Mouse (Mus musculus): ENCODE results near the gene Ugt1a1. TPM values are rescaled to one million over a fixed set of nuclear protein-coding genes. Genes with fewer than 3 reads are reported as not detected.

The Ugt1a1 gene
- polyA plus RNA-seq, 1 experiment from 2014 or later: 0.98 TPM

DNA sequence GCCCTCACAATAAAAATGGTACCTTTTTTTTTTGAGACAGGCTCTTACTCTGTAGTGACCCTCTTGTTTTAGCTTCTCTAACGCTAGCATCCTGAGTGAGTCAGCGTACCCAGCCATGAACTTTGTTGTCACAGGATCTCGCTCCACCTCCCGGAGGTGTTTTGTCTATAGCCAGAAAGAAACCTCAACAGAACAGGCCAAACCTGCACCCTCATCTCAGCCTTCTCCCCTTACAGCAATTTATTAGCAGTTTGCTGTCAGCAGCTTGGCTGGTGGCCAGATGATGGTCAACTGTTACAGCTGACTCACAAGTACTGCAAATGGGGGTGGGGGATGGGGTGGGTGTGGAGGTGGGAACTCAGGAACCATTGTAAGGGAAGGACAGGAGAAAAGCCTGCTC lies 50.5 kb downstream of the Ugt1a1 start:
- CTCF ChIA-PET: interaction anchor here (1.4 to 6.8 kb wide), 2 partner anchors 15 to 72 kb away, joined by 3 to 93 read pairs; partner anchors contain the start of genes Hjurp and Trpm8
- peak; percentile 99 for DNase-seq (ENCODE audit: low read depth, low spot score)
- peak; percentile 58 for ATAC-seq

DNA sequence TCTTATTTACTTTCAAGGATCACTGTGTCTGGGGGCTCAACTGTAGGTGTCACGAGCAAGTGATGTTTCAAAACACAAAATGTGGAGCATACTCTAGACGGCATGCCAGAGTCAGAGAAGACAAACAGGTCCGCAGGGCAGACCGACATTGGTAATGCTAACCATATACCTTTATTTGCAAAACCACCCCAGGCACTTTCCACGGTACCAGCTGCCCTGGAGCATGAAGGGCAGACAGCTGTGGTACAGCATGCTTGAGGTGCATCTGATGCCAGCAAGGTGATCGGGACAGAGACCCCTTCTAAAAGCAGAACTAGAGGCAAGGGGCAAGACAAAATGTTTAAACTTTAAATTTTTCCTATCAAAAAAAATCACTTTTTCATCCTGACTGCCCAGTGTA lies 51.2 kb downstream of the Ugt1a1 start:
- CTCF ChIA-PET: interaction anchor here (1.1 to 6.8 kb wide), 6 partner anchors 9 to 72 kb away, joined by 3 to 93 read pairs (median 3); partner anchors contain the start of genes Hjurp and Trpm8
- ATAC-seq (peak; percentile 1), DNase-seq (ENCODE audit: low read depth, low spot score) (no peak)
- H3K27me3 ChIP-seq: no peaks in the 10 kb centered on the region
- in situ Hi-C loops (cut with MboI; ENCODE audit: low pct_unique_long_range_greater_than_20kb): no loop called here
- no peak for TF ChIP-seq CTCF (IDR thresholded peaks at IDR 0.05)
- POLR2A ChIA-PET: interaction anchor here (1.1 to 1.2 kb wide), 2 partner anchors 12 to 14 kb away, joined by 3 to 7 read pairs; no protein-coding TSS in a partner anchor

More for the DNA sequence above, 50.5 kb downstream of the Ugt1a1 start:
- in situ Hi-C loops (cut with MboI; ENCODE audit: low pct_unique_long_range_greater_than_20kb): no loop called here
- no peaks in the 10 kb centered on the region for H3K27me3 ChIP-seq
- POLR2A ChIA-PET: interaction anchor here (0.6 to 1.2 kb wide), 3 partner anchors 13 to 954 kb away, joined by 3 to 7 read pairs (median 4); no protein-coding TSS in a partner anchor
- TF ChIP-seq CTCF (IDR thresholded peaks at IDR 0.05): no peak

DNA sequence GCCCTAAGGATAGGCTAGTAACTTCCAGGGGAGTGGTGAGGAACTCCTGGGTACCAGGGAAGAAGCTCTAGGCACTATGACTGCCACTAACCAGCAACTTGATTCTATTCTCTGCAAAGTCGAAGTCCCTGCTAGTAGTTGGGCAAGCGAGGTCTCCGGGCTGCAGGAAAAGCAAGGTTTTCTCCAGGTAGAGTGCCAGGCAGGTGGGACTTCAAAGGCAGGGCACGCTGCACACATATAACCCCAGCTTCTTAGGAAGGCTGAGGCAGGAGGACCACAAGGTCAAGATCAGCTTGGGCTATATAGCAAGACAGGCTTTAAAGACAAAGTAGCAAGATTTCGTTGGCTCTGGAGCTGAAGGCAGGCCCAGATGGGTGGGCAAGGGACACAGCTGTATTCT lies 52.0 kb downstream of the Ugt1a1 start:
- no peaks in the 10 kb centered on the region for H3K27me3 ChIP-seq
- ChIA-PET POLR2A (interaction anchor here (0.7 to 1.1 kb wide), 2 partner anchors 13 to 1654 kb away, joined by 3 read pairs; no protein-coding TSS in a partner anchor), CTCF (interaction anchor here (1.1 to 6.8 kb wide), 5 partner anchors 8 to 33 kb away, joined by 3 to 93 read pairs (median 3); partner anchors contain the start of genes Hjurp and Trpm8)
- ATAC-seq (no peak), DNase-seq (ENCODE audit: low read depth, low spot score) (no peak)
- no peak for TF ChIP-seq CTCF (IDR thresholded peaks at IDR 0.05)
- in situ Hi-C loops (cut with MboI; ENCODE audit: low pct_unique_long_range_greater_than_20kb): no loop called here

DNA sequence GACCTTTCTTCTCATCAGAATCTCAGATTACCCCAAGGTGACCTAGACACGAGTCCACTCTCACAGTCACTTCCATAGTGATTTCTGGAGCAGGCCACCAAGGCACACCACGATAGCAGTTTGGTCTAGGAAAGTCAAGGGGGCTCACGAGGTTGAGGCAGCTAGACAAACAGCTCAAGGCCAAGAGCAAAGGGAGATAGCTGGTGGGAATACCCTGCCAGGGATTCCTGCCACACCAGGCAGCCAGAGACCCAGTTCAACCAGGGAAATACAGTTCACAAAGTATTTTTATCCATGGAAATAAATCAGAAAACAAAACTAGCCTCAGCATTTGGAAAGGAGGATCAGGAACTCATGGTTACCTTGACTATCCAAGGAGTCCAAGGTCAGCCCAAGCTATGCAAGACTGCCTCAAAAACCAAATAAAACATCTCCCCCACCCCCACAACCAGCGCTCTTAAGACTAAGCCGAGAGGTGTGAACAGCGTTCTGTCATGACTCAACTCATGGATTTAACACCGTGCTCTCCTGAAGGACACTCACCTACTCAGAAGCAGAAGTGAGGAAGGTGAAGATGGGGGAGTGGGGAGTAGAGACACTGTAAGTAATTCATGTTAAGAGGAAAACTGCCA lies 52.6 kb downstream of the Ugt1a1 start:
- H3K27me3 ChIP-seq: no peaks in the 10 kb centered on the region
- DNase-seq (ENCODE audit: low read depth, low spot score): no peak
- CTCF ChIA-PET: interaction anchor here (1.1 to 6.8 kb wide), 6 partner anchors 7 to 56 kb away, joined by 3 to 93 read pairs (median 4); partner anchors contain the start of genes Hjurp and Trpm8
- in situ Hi-C loops (cut with MboI; ENCODE audit: low pct_unique_long_range_greater_than_20kb): no loop called here
- ATAC-seq: no peak
- no peak for TF ChIP-seq CTCF (IDR thresholded peaks at IDR 0.05)
- POLR2A ChIA-PET: interaction anchor here (0.7 to 1.1 kb wide), 2 partner anchors 12 to 1654 kb away, joined by 3 read pairs; no protein-coding TSS in a partner anchor

DNA sequence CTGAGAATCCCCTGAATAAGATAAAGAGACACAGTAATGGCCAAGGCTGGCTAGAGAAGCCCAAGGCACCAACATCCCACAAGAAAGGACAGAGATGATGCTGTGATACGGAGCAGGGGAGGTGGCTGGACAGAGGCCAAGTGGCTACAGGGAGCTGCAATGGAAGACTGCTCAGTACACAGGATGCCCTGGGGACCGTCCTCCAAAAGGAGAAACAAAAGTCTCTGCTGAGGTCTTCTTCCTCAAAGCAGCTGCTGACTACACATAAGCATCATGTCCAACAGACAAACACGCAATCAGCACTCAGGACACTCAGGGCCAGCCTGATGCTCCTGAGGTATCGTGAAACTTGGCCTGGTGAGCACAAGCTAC lies 53.1 kb downstream of the Ugt1a1 start:
- ATAC-seq (no peak), DNase-seq (ENCODE audit: low read depth, low spot score) (no peak)
- no peak for TF ChIP-seq CTCF (IDR thresholded peaks at IDR 0.05)
- POLR2A ChIA-PET: interaction anchor here (0.6 kb wide), 1 partner anchor 64 kb away, joined by 3 read pairs; no protein-coding TSS in a partner anchor
- in situ Hi-C loops (cut with MboI; ENCODE audit: low pct_unique_long_range_greater_than_20kb): no loop called here
- H3K27me3 ChIP-seq: no peaks in the 10 kb centered on the region
- CTCF ChIA-PET: interaction anchor here (1.1 to 6.8 kb wide), 6 partner anchors 8 to 56 kb away, joined by 3 to 93 read pairs (median 4); partner anchors contain the start of genes Hjurp and Trpm8

DNA sequence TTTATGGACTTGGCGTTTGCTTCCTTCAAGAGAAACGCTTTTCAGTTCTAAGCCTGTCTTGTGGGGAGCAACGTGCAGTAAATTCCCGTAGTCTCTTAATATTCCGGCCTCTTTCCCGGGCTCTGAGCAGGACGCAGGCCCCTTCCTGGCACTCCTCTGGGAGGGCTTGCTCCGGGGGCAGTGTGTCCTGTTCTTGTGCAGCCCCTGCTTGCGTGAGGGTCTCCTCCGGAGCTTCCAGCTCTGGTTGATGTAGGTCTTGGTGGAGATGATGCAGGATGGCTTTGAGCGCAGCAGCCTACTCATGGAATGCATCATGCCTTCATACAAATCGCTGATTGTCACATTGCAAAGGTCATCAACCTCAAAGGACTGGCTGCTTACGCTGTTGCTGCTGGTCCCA lies 54.4 kb downstream of the Ugt1a1 start:
- no peak for ATAC-seq
- in situ Hi-C loops (cut with MboI; ENCODE audit: low pct_unique_long_range_greater_than_20kb): no loop called here
- ChIA-PET CTCF (interaction anchor here (0.6 to 6.8 kb wide), 5 partner anchors 9 to 1347 kb away, joined by 4 to 93 read pairs (median 5); partner anchors contain the start of genes Hjurp and Trpm8), POLR2A (interaction anchor here (0.7 to 1.2 kb wide), 2 partner anchors 9 to 11 kb away, joined by 3 read pairs; partner anchors contain the start of genes Hjurp and Trpm8)
- no peaks in the 10 kb centered on the region for H3K27me3 ChIP-seq
- no peak for DNase-seq (ENCODE audit: low read depth, low spot score)
- no peak for TF ChIP-seq CTCF (IDR thresholded peaks at IDR 0.05)

DNA sequence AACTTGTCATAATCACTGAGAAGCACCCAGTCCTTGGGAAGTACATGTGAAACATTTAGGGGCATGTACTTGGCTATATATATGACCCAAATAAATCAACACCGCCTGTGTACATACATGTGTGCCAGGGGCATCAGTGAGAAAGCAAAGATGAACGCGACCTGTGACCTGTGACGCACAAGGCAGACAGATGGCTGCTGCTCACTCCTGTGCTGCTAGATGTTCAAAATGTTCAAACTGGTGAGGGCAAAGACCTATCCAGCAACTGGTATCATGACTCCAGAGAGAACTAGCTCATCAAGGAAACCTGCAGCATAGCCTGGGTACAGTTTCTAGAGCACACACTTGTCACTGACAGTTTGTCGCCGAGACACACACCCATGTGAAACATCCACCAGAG lies 55.7 kb downstream of the Ugt1a1 start:
- TF ChIP-seq CTCF (IDR thresholded peaks at IDR 0.05): no peak
- H3K27me3 ChIP-seq: no peaks in the 10 kb centered on the region
- ChIA-PET POLR2A (no interaction called here), CTCF (interaction anchor here (6.8 kb wide), 1 partner anchor 9 kb away, joined by 93 read pairs; the partner anchor contains the start of genes Hjurp and Trpm8)
- DNase-seq (ENCODE audit: low read depth, low spot score) (no peak), ATAC-seq (no peak)
- in situ Hi-C loops (cut with MboI; ENCODE audit: low pct_unique_long_range_greater_than_20kb): no loop called here

DNA sequence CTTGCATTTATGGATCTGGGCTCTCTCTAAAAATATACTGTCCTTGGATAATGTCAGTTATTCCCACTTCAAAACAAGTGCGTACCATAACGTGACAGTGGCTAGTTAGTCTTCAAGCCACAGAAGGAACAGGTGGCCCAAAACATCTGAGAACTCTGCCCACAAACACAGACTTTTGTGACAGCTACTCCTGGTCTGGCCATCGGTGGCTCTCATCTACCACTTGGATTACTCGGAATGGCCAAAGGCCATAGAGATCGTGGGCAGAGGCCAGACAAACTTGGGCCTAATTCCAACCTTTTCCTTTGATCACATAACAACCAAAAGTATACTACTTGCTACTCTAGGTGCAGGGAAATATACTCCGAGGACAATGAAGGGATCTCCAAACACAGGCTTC lies 56.3 kb downstream of the Ugt1a1 start:
- H3K27me3 ChIP-seq: no peaks in the 10 kb centered on the region
- CTCF ChIA-PET: no interaction called here
- in situ Hi-C loops (cut with MboI; ENCODE audit: low pct_unique_long_range_greater_than_20kb): no loop called here
- DNase-seq (ENCODE audit: low read depth, low spot score) (no peak), ATAC-seq (no peak)
- POLR2A ChIA-PET: no interaction called here
- TF ChIP-seq CTCF (IDR thresholded peaks at IDR 0.05): no peak

Other genes with a start within 250 kb of the Ugt1a1 start
- gene Usp40, start 203.4 kb upstream of the Ugt1a1 start, polyA plus RNA-seq (2021): 29.5 TPM
- gene Ugt1a10, start 156.6 kb upstream of the Ugt1a1 start, polyA plus RNA-seq (2021): 0.14 TPM
- 0.32 TPM for gene Ugt1a9, start 141.2 kb upstream of the Ugt1a1 start, polyA plus RNA-seq (2021)
- gene Ugt1a8, start 124.1 kb upstream of the Ugt1a1 start, polyA plus RNA-seq (2021): not detected
- 46.3 TPM for gene Ugt1a7c, start 116.9 kb upstream of the Ugt1a1 start, polyA plus RNA-seq (2021)
- gene Ugt1a6b, start 108.7 kb upstream of the Ugt1a1 start, polyA plus RNA-seq (2021): 4.2 TPM
- gene Ugt1a6a, start 77.2 kb upstream of the Ugt1a1 start, polyA plus RNA-seq (2021): 21.3 TPM
- not detected for gene Ugt1a5, start 45.9 kb upstream of the Ugt1a1 start, polyA plus RNA-seq (2021)
- 5.6 TPM for gene Ugt1a2, start 11.4 kb upstream of the Ugt1a1 start, polyA plus RNA-seq (2021)
- gene Dnajb3, start 6.2 kb upstream of the Ugt1a1 start, polyA plus RNA-seq (2021): not detected
- 2.3 TPM for gene Mroh2a, start 15.0 kb downstream of the Ugt1a1 start, polyA plus RNA-seq (2021)
- gene Hjurp, start 65.7 kb downstream of the Ugt1a1 start, polyA plus RNA-seq (2021): 56.0 TPM
- gene Trpm8, start 65.7 kb downstream of the Ugt1a1 start, polyA plus RNA-seq (2021): 0.01 TPM
- gene Spp2, start 195.0 kb downstream of the Ugt1a1 start, polyA plus RNA-seq (2021): 0.09 TPM